Mouse (Mus musculus) MEL (cell line): Measurements from ENCODE around the gene Tyro3.

Source experiments
- CTCF ChIP-seq, 3 experiments: IDR thresholded peaks in 2 of 3; conservative IDR thresholded peaks in 1 of 3; 2 replicates each; pipeline ENCODE4 v1.5.1; 2011 to 2012; ENCODE audit warnings: low read length in 3 of 3, low read depth in 2 of 3, mild to moderate bottlenecking in 2 of 3, improper control_type of control experiment in 1 of 3, inconsistent platforms in 1 of 3, mixed read lengths in 1 of 3, moderate library complexity in 1 of 3; ENCODE audit not compliant: control insufficient read depth in 1 of 3, insufficient read depth in 1 of 3, poor library complexity in 1 of 3, severe bottlenecking in 1 of 3
- MAX ChIP-seq: IDR thresholded peaks from 2 replicates; pipeline ENCODE4 v1.6.1; 2011; ENCODE audit warnings: low read length, improper control_type of control experiment
- MXI1 ChIP-seq: IDR thresholded peaks from 2 replicates; pipeline ENCODE4 v1.6.1; 2011; ENCODE audit warnings: mild to moderate bottlenecking, low read depth, low read length, improper control_type of control experiment
- SIN3A ChIP-seq: IDR thresholded peaks from 2 replicates; pipeline ENCODE4 v1.6.1; 2012; ENCODE audit warnings: low read length, improper control_type of control experiment, inconsistent platforms
- USF2 ChIP-seq, 2 experiments: IDR thresholded peaks; 2 replicates each; pipeline ENCODE4 v1.6.1; 2011 to 2012; ENCODE audit warnings: improper control_type of control experiment in 2 of 2, low read length in 2 of 2, borderline replicate concordance in 1 of 2, inconsistent platforms in 1 of 2, low read depth in 1 of 2, mild to moderate bottlenecking in 1 of 2; ENCODE audit not compliant: insufficient read depth in 1 of 2

DNA sequence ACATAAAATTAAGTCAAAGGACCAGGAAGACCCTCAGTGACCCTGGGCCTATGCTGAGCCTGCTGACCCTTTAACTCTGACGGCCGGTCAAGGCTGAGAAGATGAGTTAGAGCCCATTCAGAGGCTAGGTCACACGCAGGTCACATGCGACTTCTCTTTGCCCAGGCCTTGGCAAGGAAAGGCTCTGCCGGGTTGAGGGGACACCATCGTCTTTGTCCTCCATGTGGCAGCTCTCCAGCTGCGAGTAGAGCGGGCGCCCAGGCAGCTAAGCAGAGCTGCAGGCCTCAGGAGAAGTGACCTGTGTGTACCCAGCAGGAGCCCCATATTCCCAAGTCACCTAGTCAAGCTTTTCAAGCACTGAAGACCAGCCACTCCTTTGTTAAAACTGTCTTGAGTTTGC lies 23.6 kb downstream of the Tyro3 start:
- TF ChIP-seq MXI1 (no peak), CTCF (IDR thresholded peaks at IDR 0.05 in 2 of 3, conservative IDR thresholded peaks at IDR 0.05 in 1 of 3; ENCODE audit: control insufficient read depth in 1 of 3, insufficient read depth in 1 of 3, low read depth in 2 of 3, low read length in 3 of 3, poor library complexity in 1 of 3, severe bottlenecking in 1 of 3) (no peak), MAX (no peak), USF2 (IDR thresholded peaks at IDR 0.05; ENCODE audit: borderline replicate concordance in 1 of 2, insufficient read depth in 1 of 2, low read depth in 1 of 2, low read length in 2 of 2) (no peak), SIN3A (no peak)
